Mouse (Mus musculus) 3134 (cell line): ENCODE measurements around the gene Cers6.

Experiments used
- DNase-seq: peaks from one replicate; pipeline ENCODE4 v3.0.0-alpha.2; 2011; ENCODE audit warnings: low spot score; ENCODE audit not compliant: insufficient read length; ENCODE audit errors: extremely low read depth

The Cers6 gene

GRCm38 (mm10) chr2:68915742-68916141 is 54.5 kb downstream of the Cers6 start:
- no peak for DNase-seq

- DNase-seq = no peak
These were observed 55.1 kb downstream of the Cers6 start for GRCm38 (mm10) chr2:68916299-68916698.

- no peak for DNase-seq
These were observed 55.8 kb downstream of the Cers6 start for GRCm38 (mm10) chr2:68917010-68917409.

- DNase-seq = no peak
These were observed 56.3 kb downstream of the Cers6 start for GRCm38 (mm10) chr2:68917524-68917923.

- no peak for DNase-seq
These were observed 63.1 kb downstream of the Cers6 start for GRCm38 (mm10) chr2:68924344-68924743.

GRCm38 (mm10) chr2:68925542-68925941 is 64.3 kb downstream of the Cers6 start:
- DNase-seq = no peak

GRCm38 (mm10) chr2:68926913-68927790 is 65.9 kb downstream of the Cers6 start:
- no peak for DNase-seq

GRCm38 (mm10) chr2:68932240-68932639 is 71.0 kb downstream of the Cers6 start:
- no peak for DNase-seq

GRCm38 (mm10) chr2:68932656-68933055 is 71.4 kb downstream of the Cers6 start:
- no peak for DNase-seq

GRCm38 (mm10) chr2:68934651-68935050 is 73.4 kb downstream of the Cers6 start:
- DNase-seq = no peak

GRCm38 (mm10) chr2:68935721-68936294 is 74.6 kb downstream of the Cers6 start:
- DNase-seq = no peak

GRCm38 (mm10) chr2:68936773-68937172 is 75.5 kb downstream of the Cers6 start:
- DNase-seq = no peak

- no peak for DNase-seq
These were observed 76.6 kb downstream of the Cers6 start for GRCm38 (mm10) chr2:68937833-68938232.

- DNase-seq = no peak
These were observed 83.7 kb downstream of the Cers6 start for GRCm38 (mm10) chr2:68944898-68945297.

GRCm38 (mm10) chr2:68945976-68946375 is 84.7 kb downstream of the Cers6 start:
- DNase-seq = no peak

- no peak for DNase-seq
These were observed 85.6 kb downstream of the Cers6 start for GRCm38 (mm10) chr2:68946819-68947218.

- no peak for DNase-seq
These were observed 87.9 kb downstream of the Cers6 start for GRCm38 (mm10) chr2:68949137-68949536.

- no peak for DNase-seq
These were observed 88.5 kb downstream of the Cers6 start for GRCm38 (mm10) chr2:68949728-68950127.

- DNase-seq = no peak
These were observed 90.5 kb downstream of the Cers6 start for GRCm38 (mm10) chr2:68951706-68952105.

- DNase-seq = no peak
These were observed 92.4 kb downstream of the Cers6 start for GRCm38 (mm10) chr2:68953688-68954087.

- DNase-seq = no peak
These were observed 94.3 kb downstream of the Cers6 start for GRCm38 (mm10) chr2:68955496-68955895.

- no peak for DNase-seq
These were observed 94.9 kb downstream of the Cers6 start for GRCm38 (mm10) chr2:68956146-68956545.
